Mouse (Mus musculus) liver, embryonic 16.5 days (tissue): ENCODE results near the gene Krt7. TPM values are rescaled to one million over a fixed set of nuclear protein-coding genes. Genes with fewer than 3 reads are reported as not detected.
A peak's percentile ranks its signal among the peaks of the same experiment; 100 is the strongest.

Experiments used
- ATAC-seq: fragments of 200-750 bp; cut with Nextera tagmentation; 2 replicates; pipeline ENCODE4 v1.8.0; 2017; ENCODE audit warnings: low read depth, mild to moderate bottlenecking, moderate number of reproducible peaks, moderate library complexity
- H3K27ac ChIP-seq: fragments of 300-500 bp; sonication (generic); 2 replicates; pipeline ENCODE4 v1.5.1; 2014; ENCODE audit warnings: mild to moderate bottlenecking, low read length
- H3K27me3 ChIP-seq: fragments of 300-500 bp; sonication (generic); 2 replicates; pipeline ENCODE4 v1.6.1; 2014; ENCODE audit warnings: low read depth, low read length, mixed read lengths; ENCODE audit not compliant: control insufficient read depth, insufficient read depth
- H3K36me3 ChIP-seq: fragments of 300-500 bp; sonication (generic); 2 replicates; pipeline ENCODE4 v1.6.1; 2014; ENCODE audit warnings: mild to moderate bottlenecking; ENCODE audit not compliant: control insufficient read depth, insufficient read depth
- H3K4me1 ChIP-seq: fragments of 300-500 bp; sonication (generic); 2 replicates; pipeline ENCODE4 v1.6.1; 2014; ENCODE audit warnings: low read depth, low read length, mixed read lengths; ENCODE audit not compliant: control insufficient read depth
- H3K4me2 ChIP-seq: fragments of 300-500 bp; sonication (generic); 2 replicates; pipeline ENCODE4 v1.6.1; 2014; ENCODE audit warnings: low read depth, low read length, mixed read lengths
- H3K4me3 ChIP-seq: fragments of 300-500 bp; sonication (generic); 2 replicates; pipeline ENCODE4 v1.5.1; 2014; ENCODE audit warnings: low read depth, mild to moderate bottlenecking, low read length
- H3K9ac ChIP-seq: fragments of 300-500 bp; sonication (generic); 2 replicates; pipeline ENCODE4 v1.6.1; 2014; ENCODE audit warnings: low read depth, low read length
- H3K9me3 ChIP-seq: fragments of 300-500 bp; sonication (generic); replicated peaks from 2 replicates; pipeline ENCODE4 v1.6.1; 2016; ENCODE audit warnings: low read length; ENCODE audit not compliant: control insufficient read depth
- WGBS: fragments of 180-500 bp; shearing (Covaris S2); extraction: QIAGEN DNeasy Blood & Tissue Kit; methylation state at CpG from one replicate; pipeline ENCODE4 v1.1.7; 2014; ENCODE audit not compliant: insufficient replicate concordance; 5-methylcytosine and 5-hydroxymethylcytosine counted together
- microRNA counts: library from miRNA; unstranded; fragments of <30 nt; microRNA quantifications from one replicate; lab custom pipeline; 2016
- microRNA-seq: library from miRNA; unstranded; fragments of <30 nt; microRNA quantifications from one replicate; pipeline ENCODE4, GENCODE M21; 2016
- polyA plus RNA-seq: library from polyadenylated mRNA; unstranded; fragments of >200 nt; fragmentation: Nextera tagmentation; extraction: Ambion mirVana; gene quantifications from 2 replicates; pipeline ENCODE4 v1.2.1, GENCODE M21; 2015

Krt7 gene
- polyA plus RNA-seq, 1 experiment from 2014 or later: 3.4 TPM

GRCm38 (mm10) chr15:101472952-101473528, 62.2 kb downstream of the Krt7 start, which contains the start of gene Krt86:
TSS of gene Krt86 (plus strand) at chr15:101473478.
- Histone ChIP-seq H3K9ac (no peak within 1 kb of the TSS), H3K9me3 (no peaks in the 10 kb centered on the region), H3K4me1 (no peaks in the 10 kb centered on the region), H3K4me2 (no peak within 1 kb of the TSS), H3K27ac (no peak within 1 kb of the TSS), H3K4me3 (no peak within 1 kb of the TSS), H3K27me3 (no peaks in the 10 kb centered on the region; the same call in 1 of the 2 replicates), H3K36me3 (no peaks in the 10 kb centered on the region)
- no peak for ATAC-seq
- 21% methylated on average over 10 of the region's 10 CpGs for WGBS

- ATAC-seq: no peak
- peak overlapping the region; percentile 6; the same call in 1 of the 2 replicates for H3K4me2 ChIP-seq
- H3K27ac ChIP-seq: no peak overlapping the region
- 9% methylated on average over 31 of the region's 31 CpGs for WGBS
- no peaks in the 10 kb centered on the region for H3K9me3 ChIP-seq
- no peaks in the 10 kb centered on the region for H3K4me1 ChIP-seq
- no peaks in the 10 kb centered on the region for H3K36me3 ChIP-seq
- H3K4me3 ChIP-seq: 0 out of 2 replicates have a peak overlapping the region, but pooled peaks have one; percentile 5
- no peak overlapping the region for H3K9ac ChIP-seq
- peaks cover 8% of the 10 kb centered on the region for H3K27me3 ChIP-seq
Observed at GRCm38 (mm10) chr15:101479007-101479665, 68.3 kb downstream of the Krt7 start.

- Histone ChIP-seq H3K27me3 (peaks cover 8% of the 10 kb centered on the region), H3K9me3 (no peaks in the 10 kb centered on the region), H3K27ac (no peak overlapping the region), H3K9ac (no peak overlapping the region), H3K36me3 (no peaks in the 10 kb centered on the region), H3K4me2 (peak overlapping the region; percentile 6; the same call in 1 of the 2 replicates), H3K4me3 (no peak overlapping the region), H3K4me1 (no peaks in the 10 kb centered on the region)
- no peak for ATAC-seq
- WGBS: 34% methylated on average over 11 of the region's 11 CpGs
Observed at GRCm38 (mm10) chr15:101479666-101480060, 68.8 kb downstream of the Krt7 start.

MicroRNAs encoded within 50 kb of the gene (microRNA counts, 519-probe panel; counts per million panel counts)
- 2,315 counts per million, percentile 49 among the panel's probes with 10 or more counts for microRNA mmu-miR-1941-3p (lab: Ali Mortazavi, UCI)
- microRNA mmu-miR-1941-5p (lab: Ali Mortazavi, UCI): 1,545 counts per million, percentile 14 among the panel's probes with 10 or more counts

Small RNA genes within 50 kb of the gene (microRNA-seq; reads per million reads assigned to microRNA genes)
- gene Mir1941: not detected

Other genes starting within 250 kb of the Krt7 start
- 2.0 and 2.1 TPM in 2 replicates for gene Acvr1b, start 237.0 kb upstream of the Krt7 start, polyA plus RNA-seq
- gene Grasp, start 186.9 kb upstream of the Krt7 start, polyA plus RNA-seq: 0.36 and 0.54 TPM in 2 replicates
- gene Nr4a1, start 156.8 kb upstream of the Krt7 start, polyA plus RNA-seq: 0.67 and 0.69 TPM in 2 replicates
- gene Atg101, start 126.8 kb upstream of the Krt7 start, polyA plus RNA-seq: 25.0 and 26.1 TPM in 2 replicates
- 0.72 and 0.81 TPM in 2 replicates for gene 6030408B16Rik, start 117.8 kb upstream of the Krt7 start, polyA plus RNA-seq
- gene Krt80, start 40.9 kb upstream of the Krt7 start, polyA plus RNA-seq: 0.32 and 0.52 TPM in 2 replicates
- gene Krt87, start 27.8 kb downstream of the Krt7 start, polyA plus RNA-seq: not detected in 2 replicates
- gene Krt88, start 36.7 kb downstream of the Krt7 start, polyA plus RNA-seq: not detected in 2 replicates
- gene Krt81, start 52.7 kb downstream of the Krt7 start, polyA plus RNA-seq: not detected in 2 replicates
- gene Krt86, start 62.4 kb downstream of the Krt7 start, polyA plus RNA-seq: not detected in 2 replicates
- 0.26 and 0.57 TPM in 2 replicates for gene Krt83, start 80.5 kb downstream of the Krt7 start, polyA plus RNA-seq
- gene Gm49425, start 106.2 kb downstream of the Krt7 start, polyA plus RNA-seq: not detected in 2 replicates
- not detected in 2 replicates for gene Krt84, start 121.8 kb downstream of the Krt7 start, polyA plus RNA-seq
- not detected in 2 replicates for gene Krt82, start 139.6 kb downstream of the Krt7 start, polyA plus RNA-seq
- gene Krt90, start 151.9 kb downstream of the Krt7 start, polyA plus RNA-seq: not detected in 2 replicates
- gene Krt75, start 162.9 kb downstream of the Krt7 start, polyA plus RNA-seq: not detected in 2 replicates
- not detected in 2 replicates for gene Gm5414, start 217.1 kb downstream of the Krt7 start, polyA plus RNA-seq
- not detected in 2 replicates for gene Gm5478, start 236.3 kb downstream of the Krt7 start, polyA plus RNA-seq